Mouse (Mus musculus) embryo, embryonic 9.5 days (tissue): ENCODE measurements around the gene Mpv17l2.

ENCODE experiments used
- DNase-seq: peaks from one replicate; pipeline ENCODE4 v3.0.0-alpha.2; 2017; ENCODE audit errors: extremely low spot score

The Mpv17l2 gene

GRCm38 (mm10) chr8:70760775-70761406, at the start of gene Mpv17l2:
Gene Mpv17l2 (minus strand): TSS chr8:70760946.
- DNase-seq: peak; percentile 97

- no peak for DNase-seq
Observed at GRCm38 (mm10) chr8:70808955-70809701, 48.4 kb upstream of the Mpv17l2 start.

- DNase-seq: no peak
Observed at GRCm38 (mm10) chr8:70808239-70808638, 47.5 kb upstream of the Mpv17l2 start, which contains the start of gene Il12rb1. Gene Il12rb1 (plus strand): TSS chr8:70808449.

- DNase-seq: no peak
Observed at GRCm38 (mm10) chr8:70807304-70807703, 46.6 kb upstream of the Mpv17l2 start.

- no peak for DNase-seq
Observed at GRCm38 (mm10) chr8:70806541-70806940, 45.8 kb upstream of the Mpv17l2 start.

- DNase-seq: peak; percentile 84
Observed at GRCm38 (mm10) chr8:70804481-70805206, 43.9 kb upstream of the Mpv17l2 start, which contains the start of gene Mast3. Gene Mast3 (minus strand): TSS chr8:70805054.

GRCm38 (mm10) chr8:70803761-70804480, 43.2 kb upstream of the Mpv17l2 start:
- no peak for DNase-seq

GRCm38 (mm10) chr8:70802786-70803510, 42.2 kb upstream of the Mpv17l2 start:
- DNase-seq: no peak

- DNase-seq: no peak
Observed at GRCm38 (mm10) chr8:70801830-70802229, 41.1 kb upstream of the Mpv17l2 start.

GRCm38 (mm10) chr8:70801156-70801555, 40.4 kb upstream of the Mpv17l2 start:
- DNase-seq: no peak

GRCm38 (mm10) chr8:70800648-70801047, 39.9 kb upstream of the Mpv17l2 start:
- DNase-seq: no peak

- DNase-seq: no peak
Observed at GRCm38 (mm10) chr8:70798281-70798680, 37.5 kb upstream of the Mpv17l2 start.

GRCm38 (mm10) chr8:70797081-70798070, 36.6 kb upstream of the Mpv17l2 start:
- peak; percentile 94 for DNase-seq

GRCm38 (mm10) chr8:70796403-70797080, 35.8 kb upstream of the Mpv17l2 start:
- DNase-seq: no peak

GRCm38 (mm10) chr8:70795370-70795769, 34.6 kb upstream of the Mpv17l2 start:
- no peak for DNase-seq

GRCm38 (mm10) chr8:70794215-70794614, 33.5 kb upstream of the Mpv17l2 start:
- no peak for DNase-seq

- DNase-seq: no peak
Observed at GRCm38 (mm10) chr8:70792700-70793099, 32.0 kb upstream of the Mpv17l2 start.

GRCm38 (mm10) chr8:70791975-70792691, 31.4 kb upstream of the Mpv17l2 start:
- peak; percentile 98 for DNase-seq

GRCm38 (mm10) chr8:70791294-70791701, 30.6 kb upstream of the Mpv17l2 start:
- no peak for DNase-seq
